Mouse (Mus musculus): ENCODE results near the gene Atp6v0a2.
"Not testable (repeated sequence)": the region's sequence is repeated elsewhere in the genome, so short reads cannot be mapped to it uniquely, and the experiment has no call there.

The Atp6v0a2 gene

GRCm38 (mm10) chr5:124628448-124629363, at the start of gene Atp6v0a2:
Atp6v0a2 (plus strand) TSS chr5:124628576.
- DNase-seq (ENCODE audit: low spot score in 2 of 2) = peak; percentile 90 to 92

GRCm38 (mm10) chr5:124578633-124579317, 49.6 kb upstream of the Atp6v0a2 start, which contains the start of the genes Eif2b1 and Gtf2h3:
Eif2b1 (minus strand) TSS chr5:124579131.
Gtf2h3 (plus strand) TSS chr5:124579140.
- peak; percentile 90 to 91 for DNase-seq (ENCODE audit: low spot score in 2 of 2)

GRCm38 (mm10) chr5:124582515-124582914, 45.9 kb upstream of the Atp6v0a2 start:
- no peak for DNase-seq (ENCODE audit: low spot score in 2 of 2)

GRCm38 (mm10) chr5:124592768-124593167, 35.6 kb upstream of the Atp6v0a2 start:
- DNase-seq (ENCODE audit: low spot score in 2 of 2) = no peak

GRCm38 (mm10) chr5:124598224-124599174, 29.9 kb upstream of the Atp6v0a2 start:
- peak; percentile 94 to 98 for DNase-seq (ENCODE audit: low spot score in 2 of 2)

GRCm38 (mm10) chr5:124599726-124600125, 28.6 kb upstream of the Atp6v0a2 start:
- not testable (repeated sequence) for DNase-seq (ENCODE audit: low spot score in 2 of 2)

- DNase-seq (ENCODE audit: low spot score in 2 of 2) = no peak
Observed at GRCm38 (mm10) chr5:124602349-124602748, 26.0 kb upstream of the Atp6v0a2 start.

GRCm38 (mm10) chr5:124604296-124604695, 24.1 kb upstream of the Atp6v0a2 start:
- no peak for DNase-seq (ENCODE audit: low spot score in 2 of 2)

- DNase-seq (ENCODE audit: low spot score in 2 of 2) = no peak
Observed at GRCm38 (mm10) chr5:124605041-124605622, 23.2 kb upstream of the Atp6v0a2 start.

GRCm38 (mm10) chr5:124610965-124611364, 17.4 kb upstream of the Atp6v0a2 start:
- no peak for DNase-seq (ENCODE audit: low spot score in 2 of 2)

- no peak for DNase-seq (ENCODE audit: low spot score in 2 of 2)
Observed at GRCm38 (mm10) chr5:124614709-124615108, 13.7 kb upstream of the Atp6v0a2 start.

- no peak for DNase-seq (ENCODE audit: low spot score in 2 of 2)
Observed at GRCm38 (mm10) chr5:124618711-124619110, 9.7 kb upstream of the Atp6v0a2 start.

GRCm38 (mm10) chr5:124621362-124621761, 7.0 kb upstream of the Atp6v0a2 start:
- DNase-seq (ENCODE audit: low spot score in 2 of 2) = no peak

GRCm38 (mm10) chr5:124622890-124623289, 5.5 kb upstream of the Atp6v0a2 start:
- no peak for DNase-seq (ENCODE audit: low spot score in 2 of 2)

- no peak for DNase-seq (ENCODE audit: low spot score in 2 of 2)
Observed at GRCm38 (mm10) chr5:124624291-124624690, 4.1 kb upstream of the Atp6v0a2 start.

- no peak for DNase-seq (ENCODE audit: low spot score in 2 of 2)
Observed at GRCm38 (mm10) chr5:124629641-124630040, 1.3 kb downstream of the Atp6v0a2 start.

GRCm38 (mm10) chr5:124631685-124632084, 3.3 kb downstream of the Atp6v0a2 start:
- DNase-seq (ENCODE audit: low spot score in 2 of 2) = no peak

- no peak for DNase-seq (ENCODE audit: low spot score in 2 of 2)
Observed at GRCm38 (mm10) chr5:124632461-124632860, 4.1 kb downstream of the Atp6v0a2 start.

GRCm38 (mm10) chr5:124633425-124633824, 5.0 kb downstream of the Atp6v0a2 start:
- no peak for DNase-seq (ENCODE audit: low spot score in 2 of 2)

GRCm38 (mm10) chr5:124635068-124635467, 6.7 kb downstream of the Atp6v0a2 start:
- DNase-seq (ENCODE audit: low spot score in 2 of 2) = not testable (repeated sequence)

GRCm38 (mm10) chr5:124636139-124636538, 7.8 kb downstream of the Atp6v0a2 start:
- DNase-seq (ENCODE audit: low spot score in 2 of 2) = no peak
